Mouse (Mus musculus): ENCODE results near the gene Mvp.

The Mvp gene

GRCm38 (mm10) chr7:126988816-126989215 lies 25.6 kb downstream of the Mvp start:
- no peak for DNase-seq

- DNase-seq: peak; percentile 88
Measured at GRCm38 (mm10) chr7:126986319-126986718, 28.1 kb downstream of the Mvp start.

GRCm38 (mm10) chr7:126984667-126985444 lies 29.6 kb downstream of the Mvp start:
- DNase-seq: peak; percentile 36

GRCm38 (mm10) chr7:126983113-126983512 lies 31.3 kb downstream of the Mvp start:
- peak; percentile 32 for DNase-seq

GRCm38 (mm10) chr7:126982054-126982453 lies 32.4 kb downstream of the Mvp start:
- no peak for DNase-seq

- peak; percentile 23 for DNase-seq
Measured at GRCm38 (mm10) chr7:126981601-126982000, 32.8 kb downstream of the Mvp start.

GRCm38 (mm10) chr7:126978841-126979240 lies 35.6 kb downstream of the Mvp start:
- DNase-seq: peak; percentile 31

- no peak for DNase-seq
Measured at GRCm38 (mm10) chr7:126976878-126977459, 37.5 kb downstream of the Mvp start.

GRCm38 (mm10) chr7:126975950-126976866 lies 38.2 kb downstream of the Mvp start, which contains the start of gene Cdiptos:
TSS of gene Cdiptos (minus strand) at chr7:126976098.
- peak; percentile 96 for DNase-seq

GRCm38 (mm10) chr7:126975893-126975949 lies 38.7 kb downstream of the Mvp start, which contains the start of gene Cdipt:
TSS of gene Cdipt (plus strand) at chr7:126975914.
- no peak for DNase-seq

- peak; percentile 69 for DNase-seq
Measured at GRCm38 (mm10) chr7:126975493-126975892, 38.9 kb downstream of the Mvp start.

- DNase-seq: no peak
Measured at GRCm38 (mm10) chr7:126967361-126967760, 47.1 kb downstream of the Mvp start.

- DNase-seq: peak; percentile 81
Measured at GRCm38 (mm10) chr7:126965568-126965967, 48.9 kb downstream of the Mvp start.

GRCm38 (mm10) chr7:126963548-126964286 lies 50.7 kb downstream of the Mvp start:
- DNase-seq: peak; percentile 37

GRCm38 (mm10) chr7:126961965-126962364 lies 52.5 kb downstream of the Mvp start:
- DNase-seq: no peak

GRCm38 (mm10) chr7:126961095-126961494 lies 53.3 kb downstream of the Mvp start:
- no peak for DNase-seq

GRCm38 (mm10) chr7:126959780-126960179 lies 54.6 kb downstream of the Mvp start:
- DNase-seq: no peak

GRCm38 (mm10) chr7:126955125-126955524 lies 59.3 kb downstream of the Mvp start:
- no peak for DNase-seq

- DNase-seq: peak; percentile 65
Measured at GRCm38 (mm10) chr7:126952646-126953045, 61.8 kb downstream of the Mvp start.

GRCm38 (mm10) chr7:126951741-126952140 lies 62.7 kb downstream of the Mvp start:
- DNase-seq: peak; percentile 61

- peak; percentile 75 for DNase-seq
Measured at GRCm38 (mm10) chr7:126950647-126951615, 63.5 kb downstream of the Mvp start.

All from cerebellum, adult 9-11 months (tissue).